Mouse (Mus musculus): ENCODE measurements around the gene Rtn4ip1.

Gene Rtn4ip1

GRCm38 (mm10) chr10:44003551-44004151 is 102.0 kb downstream of the Rtn4ip1 start:
- DNase-seq: no peak

GRCm38 (mm10) chr10:44004221-44004751 is 102.7 kb downstream of the Rtn4ip1 start:
- DNase-seq: no peak

- DNase-seq: no peak
Measured at GRCm38 (mm10) chr10:44005677-44006641, 104.4 kb downstream of the Rtn4ip1 start.

Measured in cerebellum, postnatal 36 days (tissue).